Mouse (Mus musculus) limb, embryonic 10.5 days (tissue): ENCODE measurements around the gene Maz. TPM values are rescaled to one million over a fixed set of nuclear protein-coding genes. Genes with fewer than 3 reads are reported as not detected.

ENCODE experiments used
- DNase-seq: peaks from one replicate; pipeline ENCODE4 v3.0.0-alpha.2; 2017; ENCODE audit warnings: low spot score
- H3K27ac ChIP-seq: fragments of 300-500 bp; sonication (generic); 2 replicates; pipeline ENCODE4 v1.5.1; 2016; ENCODE audit warnings: mild to moderate bottlenecking
- H3K27me3 ChIP-seq: fragments of 300-500 bp; sonication (generic); 2 replicates; pipeline ENCODE4 v1.6.1; 2016; ENCODE audit warnings: low read depth, mild to moderate bottlenecking; ENCODE audit not compliant: poor library complexity, severe bottlenecking
- H3K36me3 ChIP-seq: fragments of 300-500 bp; sonication (generic); 2 replicates; pipeline ENCODE4 v1.6.1; 2016; ENCODE audit warnings: mild to moderate bottlenecking, moderate library complexity
- H3K4me1 ChIP-seq: fragments of 300-500 bp; sonication (generic); 2 replicates; pipeline ENCODE4 v1.6.1; 2016
- H3K4me3 ChIP-seq: fragments of 300-500 bp; sonication (generic); 2 replicates; pipeline ENCODE4 v1.5.1; 2016; ENCODE audit warnings: mild to moderate bottlenecking, moderate library complexity
- H3K9me3 ChIP-seq: fragments of 300-500 bp; sonication (generic); replicated peaks from 2 replicates; pipeline ENCODE4 v1.6.1; 2016; ENCODE audit warnings: mild to moderate bottlenecking
- WGBS: fragments of 180-500 bp; shearing (Covaris S2); methylation state at CpG from one replicate; pipeline ENCODE4 v1.1.7; 2016; 5-methylcytosine and 5-hydroxymethylcytosine counted together
- polyA plus RNA-seq: library from polyadenylated mRNA; unstranded; fragments of >200 nt; fragmentation: Nextera tagmentation; extraction: Ambion mirVana; gene quantifications from 2 replicates; pipeline ENCODE4 v1.2.1, GENCODE M21; 2016

The Maz gene
- polyA plus RNA-seq, 1 experiment from 2014 or later = 88.1 TPM

- peak overlapping the region; percentile 98 for H3K27ac ChIP-seq
- DNase-seq = no peak
- peak overlapping the region; percentile 83 for H3K4me3 ChIP-seq
- no peaks in the 10 kb centered on the region for H3K27me3 ChIP-seq
- H3K9me3 ChIP-seq = no peaks in the 10 kb centered on the region
- H3K4me1 ChIP-seq = peaks cover 87% of the 10 kb centered on the region
- WGBS = 81% methylated on average over 14 of the region's 14 CpGs
- H3K36me3 ChIP-seq = peaks cover 45% of the 10 kb centered on the region
These were observed 7.4 kb downstream of the Maz start for GRCm38 (mm10) chr7:127019306-127019960.

DNA sequence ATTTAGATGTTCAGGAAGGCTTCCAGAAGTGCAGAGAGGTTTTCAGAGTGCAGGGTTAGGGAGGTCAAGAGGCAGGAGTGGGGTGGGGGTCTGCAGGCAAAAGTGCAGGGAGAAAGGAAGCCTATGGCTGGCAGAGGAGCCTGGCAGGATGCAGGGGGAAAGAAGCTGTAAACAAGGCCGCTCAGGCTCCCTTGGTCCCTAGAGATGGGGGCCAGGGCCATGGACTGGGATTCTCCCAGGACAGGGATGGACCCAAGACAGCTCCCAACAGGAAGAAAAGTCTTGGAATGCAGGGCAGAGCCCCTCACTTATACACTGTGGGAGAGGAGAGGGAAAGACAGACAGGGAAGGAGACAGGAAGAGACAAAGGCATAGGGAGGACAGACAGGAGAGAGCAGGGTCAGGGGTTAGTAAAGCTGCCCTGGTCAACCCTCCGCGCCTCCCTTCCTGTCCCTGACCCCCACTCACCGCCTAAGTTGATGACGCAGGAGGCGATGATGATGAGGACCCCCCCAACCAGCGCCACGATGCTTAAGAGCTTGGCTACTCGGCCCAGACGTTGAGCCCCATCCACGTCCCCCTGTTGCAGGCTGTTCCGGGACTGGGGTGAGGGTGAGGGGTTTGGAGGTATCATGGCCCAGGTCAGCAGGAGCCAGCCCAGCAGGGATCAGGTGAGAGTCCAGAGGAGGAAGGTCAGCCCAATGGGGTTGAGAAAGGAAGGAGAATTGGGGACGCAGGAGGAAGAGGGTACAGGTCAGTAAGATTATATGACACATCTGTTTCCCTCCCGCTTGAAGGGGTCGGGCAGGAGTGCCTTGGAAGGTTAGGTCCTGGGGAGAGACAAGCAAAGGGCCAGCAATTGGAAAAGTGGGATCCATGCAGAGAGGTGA is 8.2 kb downstream of the Maz start:
- Histone ChIP-seq H3K27ac (peak overlapping the region; percentile 98), H3K4me3 (peak overlapping the region; percentile 83)
- WGBS = 79% methylated on average over 15 of the region's 15 CpGs

GRCm38 (mm10) chr7:127017950-127018345 is 8.9 kb downstream of the Maz start:
- Histone ChIP-seq H3K27me3 (no peaks in the 10 kb centered on the region), H3K27ac (peak overlapping the region; percentile 98), H3K36me3 (peaks cover 45% of the 10 kb centered on the region), H3K4me3 (peak overlapping the region; percentile 21; the same call in 1 of the 2 replicates), H3K4me1 (peaks cover 78% of the 10 kb centered on the region), H3K9me3 (no peaks in the 10 kb centered on the region)
- 55% methylated on average over 6 of the region's 6 CpGs for WGBS
- no peak for DNase-seq

More for the DNA sequence above, 8.2 kb downstream of the Maz start:
- H3K9me3 ChIP-seq = no peaks in the 10 kb centered on the region
- DNase-seq = no peak
- no peaks in the 10 kb centered on the region for H3K27me3 ChIP-seq
- H3K4me1 ChIP-seq = peaks cover 85% of the 10 kb centered on the region
- H3K36me3 ChIP-seq = peaks cover 45% of the 10 kb centered on the region

GRCm38 (mm10) chr7:127016971-127017949 is 9.6 kb downstream of the Maz start, which contains the start of gene Pagr1a:
Pagr1a (minus strand) TSS chr7:127017352.
- 5% methylated on average over 39 of the region's 39 CpGs for WGBS
- Histone ChIP-seq H3K27me3 (no peaks in the 10 kb centered on the region), H3K9me3 (no peaks in the 10 kb centered on the region), H3K36me3 (peaks cover 45% of the 10 kb centered on the region), H3K4me3 (peak within 1 kb of the TSS; percentile 87), H3K4me1 (peaks cover 71% of the 10 kb centered on the region), H3K27ac (peak within 1 kb of the TSS; percentile 98)
- peak; percentile 97 for DNase-seq

GRCm38 (mm10) chr7:127016486-127016938 is 10.3 kb downstream of the Maz start:
- Histone ChIP-seq H3K27ac (peak overlapping the region; percentile 98), H3K27me3 (no peaks in the 10 kb centered on the region), H3K4me3 (peak overlapping the region; percentile 87), H3K4me1 (peaks cover 64% of the 10 kb centered on the region), H3K9me3 (no peaks in the 10 kb centered on the region), H3K36me3 (peaks cover 44% of the 10 kb centered on the region)
- peak; percentile 72 for DNase-seq
- WGBS = under 1% methylated on average over 22 of the region's 22 CpGs

DNA sequence TGATC is 10.6 kb downstream of the Maz start, which contains the start of gene Pagr1b:
Gene Pagr1b, minus strand, starts transcription at position 4 of the 5 bp plus-strand sequence.
- H3K9me3 ChIP-seq = no peaks in the 10 kb centered on the region
- H3K4me3 ChIP-seq = peak within 1 kb of the TSS; percentile 87
- H3K36me3 ChIP-seq = peaks cover 45% of the 10 kb centered on the region
- H3K27ac ChIP-seq = peak within 1 kb of the TSS; percentile 98
- peaks cover 61% of the 10 kb centered on the region for H3K4me1 ChIP-seq
- DNase-seq = no peak
- H3K27me3 ChIP-seq = no peaks in the 10 kb centered on the region

DNA sequence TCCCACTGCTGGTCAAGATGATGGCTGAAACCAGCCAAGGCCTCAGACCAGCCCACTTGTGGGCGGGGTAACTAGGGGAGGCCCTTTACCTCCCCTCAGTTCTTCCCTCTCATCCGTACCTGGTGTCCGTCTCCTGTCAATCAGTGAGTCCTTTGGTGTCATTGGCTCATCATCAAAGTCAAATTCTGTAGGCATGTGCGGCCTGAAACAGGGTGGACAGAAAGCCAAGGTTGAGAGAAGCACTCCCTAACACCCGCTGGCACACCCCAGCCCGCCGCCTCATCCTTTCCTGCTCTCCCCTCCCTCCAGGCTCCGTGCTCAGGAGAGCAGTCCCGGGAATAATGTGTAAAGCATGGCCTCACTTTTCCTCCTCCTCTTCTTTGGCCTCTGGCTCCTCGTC is 10.8 kb downstream of the Maz start:
- WGBS = 4% methylated on average over 10 of the region's 10 CpGs
- peaks cover 59% of the 10 kb centered on the region for H3K4me1 ChIP-seq
- peak overlapping the region; percentile 87 for H3K4me3 ChIP-seq
- H3K27me3 ChIP-seq = no peaks in the 10 kb centered on the region
- H3K9me3 ChIP-seq = no peaks in the 10 kb centered on the region
- H3K36me3 ChIP-seq = peaks cover 47% of the 10 kb centered on the region
- no peak for DNase-seq
- peak overlapping the region; percentile 98 for H3K27ac ChIP-seq

DNA sequence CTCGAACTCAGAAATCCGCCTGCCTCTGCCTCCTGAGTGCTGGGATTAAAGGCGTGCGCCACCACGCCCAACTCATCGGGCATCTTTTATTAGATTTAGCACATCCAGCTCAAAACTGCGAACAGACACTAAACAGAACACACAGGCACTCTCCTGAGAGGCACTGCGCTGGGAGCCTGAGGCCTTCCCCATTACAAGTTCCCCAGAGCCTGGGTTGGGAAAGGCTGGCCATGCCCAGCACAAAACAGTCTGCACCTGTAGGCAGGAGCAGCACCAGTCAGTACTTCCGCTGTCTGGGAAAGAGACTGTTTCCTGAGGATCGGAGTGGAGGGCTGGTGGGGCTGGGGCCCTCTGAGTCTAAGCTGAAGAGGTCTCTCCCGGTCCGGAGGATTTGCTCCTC is 11.8 kb downstream of the Maz start:
- Histone ChIP-seq H3K27ac (peak overlapping the region; percentile 98; the same call in 1 of the 2 replicates), H3K36me3 (peaks cover 48% of the 10 kb centered on the region), H3K9me3 (no peaks in the 10 kb centered on the region), H3K4me3 (peak overlapping the region; percentile 87), H3K27me3 (no peaks in the 10 kb centered on the region), H3K4me1 (peaks cover 48% of the 10 kb centered on the region)
- WGBS = 92% methylated on average over 12 of the region's 12 CpGs
- no peak for DNase-seq

- WGBS = 50% methylated on average over 11 of the region's 11 CpGs
- Histone ChIP-seq H3K4me3 (peak within 1 kb of the TSS; percentile 87), H3K4me1 (peaks cover 42% of the 10 kb centered on the region), H3K36me3 (peaks cover 48% of the 10 kb centered on the region), H3K27ac (peak within 1 kb of the TSS; percentile 98), H3K27me3 (no peaks in the 10 kb centered on the region), H3K9me3 (no peaks in the 10 kb centered on the region)
- DNase-seq = peak; percentile 54
These were observed 12.5 kb downstream of the Maz start, which contains the start of gene Mvp for GRCm38 (mm10) chr7:127014320-127014719. Mvp (minus strand) TSS chr7:127014621.

DNA sequence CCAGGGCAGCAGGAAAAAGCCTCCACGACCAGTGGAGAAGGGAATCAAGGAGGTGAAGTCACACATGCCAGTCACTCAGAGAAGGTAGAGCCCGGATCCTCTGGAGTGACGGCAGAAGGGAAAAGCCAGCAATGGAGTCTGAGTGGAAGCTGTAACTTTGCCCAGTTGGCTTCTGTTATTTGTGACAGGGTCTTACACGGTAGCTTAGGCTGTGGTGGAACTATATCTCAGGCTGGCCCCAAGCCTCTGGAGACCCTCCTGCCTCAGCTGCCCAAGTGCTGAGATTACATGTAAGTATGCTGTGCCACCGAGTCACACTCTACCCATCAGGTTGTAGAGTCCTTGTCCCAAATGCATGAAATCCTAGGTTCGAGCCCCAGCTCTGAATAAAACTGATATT is 13.5 kb downstream of the Maz start:
- no peak for DNase-seq
- no peak overlapping the region for H3K4me3 ChIP-seq
- no peaks in the 10 kb centered on the region for H3K9me3 ChIP-seq
- H3K36me3 ChIP-seq = peaks cover 48% of the 10 kb centered on the region
- peaks cover 32% of the 10 kb centered on the region for H3K4me1 ChIP-seq
- WGBS = 89% methylated on average over 6 of the region's 6 CpGs
- H3K27ac ChIP-seq = no peak overlapping the region
- no peaks in the 10 kb centered on the region for H3K27me3 ChIP-seq

GRCm38 (mm10) chr7:127012845-127013244 is 14.0 kb downstream of the Maz start:
- H3K4me1 ChIP-seq = peaks cover 27% of the 10 kb centered on the region
- WGBS = 93% methylated on average over 10 of the region's 10 CpGs
- H3K4me3 ChIP-seq = no peak overlapping the region

GRCm38 (mm10) chr7:127012374-127012773 is 14.5 kb downstream of the Maz start:
- 89% methylated on average over 6 of the region's 6 CpGs for WGBS
- Histone ChIP-seq H3K4me1 (peaks cover 24% of the 10 kb centered on the region), H3K27me3 (no peaks in the 10 kb centered on the region), H3K36me3 (peaks cover 48% of the 10 kb centered on the region), H3K9me3 (no peaks in the 10 kb centered on the region), H3K4me3 (no peak overlapping the region), H3K27ac (no peak overlapping the region)
- DNase-seq = no peak

More at GRCm38 (mm10) chr7:127012845-127013244, 14.0 kb downstream of the Maz start:
- H3K27me3 ChIP-seq = no peaks in the 10 kb centered on the region
- no peaks in the 10 kb centered on the region for H3K9me3 ChIP-seq
- H3K27ac ChIP-seq = no peak overlapping the region
- H3K36me3 ChIP-seq = peaks cover 48% of the 10 kb centered on the region
- DNase-seq = no peak
